Mouse (Mus musculus) stomach, embryonic 14.5 days (tissue): Measurements from ENCODE around the gene Drc1. TPM values are rescaled to one million over a fixed set of nuclear protein-coding genes. Genes with fewer than 3 reads are reported as not detected.

Source experiments
- ATAC-seq: fragments of 200-750 bp; cut with Nextera tagmentation; 2 replicates; pipeline ENCODE4 v1.8.0; 2017; ENCODE audit warnings: low read depth, moderate TSS enrichment; ENCODE audit not compliant: insufficient number of reproducible peaks, insufficient read depth, low FRiP score
- H3K27ac ChIP-seq: fragments of 300-500 bp; sonication (generic); 2 replicates; pipeline ENCODE4 v1.5.1; 2014; ENCODE audit warnings: mild to moderate bottlenecking, low read length, moderate library complexity, mixed read lengths
- H3K27me3 ChIP-seq: fragments of 300-500 bp; sonication (generic); 2 replicates; pipeline ENCODE4 v1.6.1; 2014; ENCODE audit warnings: low read length, control low read depth, mixed read lengths; ENCODE audit not compliant: control insufficient read depth, insufficient read depth
- H3K36me3 ChIP-seq: fragments of 300-500 bp; sonication (generic); 2 replicates; pipeline ENCODE4 v1.6.1; 2014; ENCODE audit warnings: mild to moderate bottlenecking, control low read depth, low read length, moderate library complexity, mixed read lengths; ENCODE audit not compliant: control insufficient read depth, insufficient read depth
- H3K4me1 ChIP-seq: fragments of 300-500 bp; sonication (generic); 2 replicates; pipeline ENCODE4 v1.6.1; 2014; ENCODE audit warnings: low read length, control low read depth, mixed read lengths; ENCODE audit not compliant: control insufficient read depth, insufficient read depth
- H3K4me2 ChIP-seq: fragments of 300-500 bp; sonication (generic); replicated peaks from 2 replicates; pipeline ENCODE4 v1.6.1; 2014; ENCODE audit warnings: low read depth, low read length, control low read depth
- H3K4me3 ChIP-seq: fragments of 300-500 bp; sonication (generic); 2 replicates; pipeline ENCODE4 v1.5.1; 2014; ENCODE audit warnings: low read depth, low read length, control low read depth
- H3K9ac ChIP-seq: fragments of 300-500 bp; sonication (generic); replicated peaks from 2 replicates; pipeline ENCODE4 v1.6.1; 2014; ENCODE audit warnings: low read depth, mild to moderate bottlenecking, control low read depth, low read length, moderate library complexity, mixed read lengths
- H3K9me3 ChIP-seq: fragments of 300-500 bp; sonication (generic); 2 replicates; pipeline ENCODE4 v1.6.1; 2016; ENCODE audit warnings: low read depth, low read length, control low read depth; ENCODE audit not compliant: control insufficient read depth
- WGBS: fragments of 180-500 bp; shearing (Covaris S2); extraction: QIAGEN DNeasy Blood & Tissue Kit; methylation state at CpG from one replicate; pipeline ENCODE4 v1.1.7; 2014; 5-methylcytosine and 5-hydroxymethylcytosine counted together
- polyA plus RNA-seq: library from polyadenylated mRNA; unstranded; fragments of >200 nt; fragmentation: Nextera tagmentation; extraction: Ambion mirVana; gene quantifications from 2 replicates; pipeline ENCODE4 v1.2.1, GENCODE M21; 2014

Gene Drc1
- polyA plus RNA-seq, 1 experiment from 2014 or later = 0.64 TPM

- no peaks in the 10 kb centered on the region for H3K27me3 ChIP-seq
- no peaks in the 10 kb centered on the region for H3K36me3 ChIP-seq
- 76% methylated on average over 8 of the region's 8 CpGs for WGBS
- no peak overlapping the region for H3K4me2 ChIP-seq
- no peaks in the 10 kb centered on the region for H3K4me1 ChIP-seq
- no peak overlapping the region for H3K4me3 ChIP-seq
- H3K9me3 ChIP-seq = no peaks in the 10 kb centered on the region
- H3K27ac ChIP-seq = no peak overlapping the region
- ATAC-seq = no peak
- H3K9ac ChIP-seq = no peak overlapping the region
Observed at GRCm38 (mm10) chr5:30367405-30367804, 86.2 kb downstream of the Drc1 start.

GRCm38 (mm10) chr5:30369426-30369825, 88.2 kb downstream of the Drc1 start:
- H3K27ac ChIP-seq = no peak overlapping the region
- no peaks in the 10 kb centered on the region for H3K4me1 ChIP-seq
- no peaks in the 10 kb centered on the region for H3K36me3 ChIP-seq
- no peak overlapping the region for H3K4me2 ChIP-seq
- no peak for ATAC-seq
- H3K9ac ChIP-seq = no peak overlapping the region
- no peaks in the 10 kb centered on the region for H3K9me3 ChIP-seq
- WGBS = 82% methylated on average over 5 of the region's 5 CpGs
- H3K27me3 ChIP-seq = no peaks in the 10 kb centered on the region
- no peak overlapping the region for H3K4me3 ChIP-seq

- no peak; the same call in 1 of the 2 replicates for ATAC-seq
- no peak overlapping the region for H3K27ac ChIP-seq
Observed at GRCm38 (mm10) chr5:30382876-30383275, 101.7 kb downstream of the Drc1 start.

GRCm38 (mm10) chr5:30387726-30388125, 106.5 kb downstream of the Drc1 start:
- ATAC-seq = no peak
- Histone ChIP-seq H3K4me2 (no peak overlapping the region), H3K4me1 (no peaks in the 10 kb centered on the region), H3K9me3 (no peaks in the 10 kb centered on the region), H3K9ac (no peak overlapping the region), H3K4me3 (no peak overlapping the region), H3K27ac (no peak overlapping the region), H3K36me3 (no peaks in the 10 kb centered on the region), H3K27me3 (no peaks in the 10 kb centered on the region)
- 77% methylated on average over 6 of the region's 6 CpGs for whole genome bisulfite sequencing

More at GRCm38 (mm10) chr5:30382876-30383275, 101.7 kb downstream of the Drc1 start:
- Histone ChIP-seq H3K4me3 (no peak overlapping the region), H3K4me1 (no peaks in the 10 kb centered on the region), H3K9ac (no peak overlapping the region), H3K27me3 (no peaks in the 10 kb centered on the region), H3K4me2 (no peak overlapping the region), H3K36me3 (no peaks in the 10 kb centered on the region), H3K9me3 (no peaks in the 10 kb centered on the region)
- 35% methylated on average over 7 of the region's 7 CpGs for WGBS

- Histone ChIP-seq H3K27me3 (no peaks in the 10 kb centered on the region), H3K36me3 (no peaks in the 10 kb centered on the region), H3K4me2 (no peak overlapping the region), H3K4me1 (no peaks in the 10 kb centered on the region), H3K9me3 (no peaks in the 10 kb centered on the region), H3K4me3 (no peak overlapping the region), H3K9ac (no peak overlapping the region), H3K27ac (no peak overlapping the region)
- 85% methylated on average over 5 of the region's 5 CpGs for WGBS
- ATAC-seq = no peak
Observed at GRCm38 (mm10) chr5:30389836-30390235, 108.6 kb downstream of the Drc1 start.

GRCm38 (mm10) chr5:30391473-30391872, 110.3 kb downstream of the Drc1 start:
- WGBS = 30% methylated on average over 7 of the region's 7 CpGs
- H3K27ac ChIP-seq = no peak overlapping the region
- no peaks in the 10 kb centered on the region for H3K9me3 ChIP-seq
- no peaks in the 10 kb centered on the region for H3K4me1 ChIP-seq
- H3K27me3 ChIP-seq = no peaks in the 10 kb centered on the region
- H3K36me3 ChIP-seq = no peaks in the 10 kb centered on the region
- no peak overlapping the region for H3K4me3 ChIP-seq
- 0 out of 2 replicates have a peak, but pooled peaks have one; percentile 54 for ATAC-seq
- no peak overlapping the region for H3K4me2 ChIP-seq
- no peak overlapping the region for H3K9ac ChIP-seq

GRCm38 (mm10) chr5:30400521-30400920, 119.3 kb downstream of the Drc1 start:
- 80% methylated on average over 5 of the region's 5 CpGs for WGBS

GRCm38 (mm10) chr5:30401165-30401564, 120.0 kb downstream of the Drc1 start:
- no peaks in the 10 kb centered on the region for H3K9me3 ChIP-seq
- ATAC-seq = no peak
- WGBS = 57% methylated on average over 8 of the region's 8 CpGs
- no peak overlapping the region for H3K4me3 ChIP-seq
- no peaks in the 10 kb centered on the region for H3K36me3 ChIP-seq
- H3K9ac ChIP-seq = no peak overlapping the region
- no peaks in the 10 kb centered on the region for H3K4me1 ChIP-seq
- H3K27ac ChIP-seq = no peak overlapping the region
- no peak overlapping the region for H3K4me2 ChIP-seq
- no peaks in the 10 kb centered on the region for H3K27me3 ChIP-seq

More at GRCm38 (mm10) chr5:30400521-30400920, 119.3 kb downstream of the Drc1 start:
- Histone ChIP-seq H3K4me2 (no peak overlapping the region), H3K4me1 (no peaks in the 10 kb centered on the region), H3K9me3 (no peaks in the 10 kb centered on the region), H3K4me3 (no peak overlapping the region), H3K27me3 (no peaks in the 10 kb centered on the region), H3K27ac (no peak overlapping the region), H3K36me3 (no peaks in the 10 kb centered on the region), H3K9ac (no peak overlapping the region)
- ATAC-seq = no peak

- Histone ChIP-seq H3K27me3 (no peaks in the 10 kb centered on the region), H3K9ac (no peak overlapping the region), H3K4me1 (no peaks in the 10 kb centered on the region), H3K9me3 (no peaks in the 10 kb centered on the region), H3K27ac (no peak overlapping the region), H3K4me3 (no peak overlapping the region), H3K4me2 (no peak overlapping the region), H3K36me3 (no peaks in the 10 kb centered on the region)
- 24% methylated on average over 9 of the region's 9 CpGs for WGBS
- no peak for ATAC-seq
Observed at GRCm38 (mm10) chr5:30406876-30407275, 125.7 kb downstream of the Drc1 start.
